Mouse (Mus musculus): Measurements from ENCODE around the gene N4bp2.

The N4bp2 gene

GRCm38 (mm10) chr5:65866591-65866990 is 103.3 kb downstream of the N4bp2 start:
- DNase-seq, result no peak

GRCm38 (mm10) chr5:65867380-65868116 is 104.2 kb downstream of the N4bp2 start:
- peak; percentile 62 for DNase-seq

GRCm38 (mm10) chr5:65868419-65868818 is 105.1 kb downstream of the N4bp2 start:
- DNase-seq, result no peak

GRCm38 (mm10) chr5:65869660-65870059 is 106.3 kb downstream of the N4bp2 start:
- DNase-seq, result no peak

- DNase-seq, result no peak
These were observed 108.1 kb downstream of the N4bp2 start for GRCm38 (mm10) chr5:65871276-65871875.

- no peak for DNase-seq
These were observed 109.9 kb downstream of the N4bp2 start for GRCm38 (mm10) chr5:65873212-65873611.

- DNase-seq, result no peak
These were observed 111.9 kb downstream of the N4bp2 start for GRCm38 (mm10) chr5:65875269-65875668.

GRCm38 (mm10) chr5:65878367-65878766 is 115.0 kb downstream of the N4bp2 start:
- no peak for DNase-seq

All from layer of hippocampus, adult 9-11 months (tissue).